Mouse (Mus musculus) frontal cortex, postnatal 25 days (tissue): ENCODE measurements at regions not wholly inside any gene's neighbourhood (a gene's known extent, or its start where the extent isn't known, plus 50 kb on each side); places are given as distances from the start of the nearest gene placed in this dataset.

Experiments
- DNase-seq, 2 experiments: peaks; one replicate each; pipeline ENCODE4 v3.0.0; 2022; ENCODE audit warnings: low spot score in 2 of 2

GRCm38 (mm10) chr7:73269626-73270025 is 105.7 kb upstream of the Rgma start:
- DNase-seq: no peak

DNA sequence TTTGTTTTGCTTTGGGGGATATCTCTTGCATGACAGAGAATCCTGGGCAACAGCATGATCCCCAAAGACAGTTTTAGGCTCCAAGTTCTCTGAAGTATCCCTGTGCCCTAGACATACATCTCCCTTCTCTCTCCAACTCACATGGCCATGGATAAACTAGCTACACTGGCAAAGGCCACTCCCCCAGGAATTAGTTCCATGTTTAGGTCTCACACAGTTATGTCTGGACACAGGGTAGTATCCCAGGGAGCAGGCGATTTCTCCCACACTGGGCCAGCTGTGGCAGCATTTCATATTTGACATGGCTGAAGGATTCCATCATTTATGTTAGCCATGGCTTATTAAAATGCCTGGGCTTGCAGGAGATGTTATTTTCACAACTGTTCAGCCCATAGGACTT is 102.5 kb upstream of the Rgma start:
- DNase-seq: no peak

DNA sequence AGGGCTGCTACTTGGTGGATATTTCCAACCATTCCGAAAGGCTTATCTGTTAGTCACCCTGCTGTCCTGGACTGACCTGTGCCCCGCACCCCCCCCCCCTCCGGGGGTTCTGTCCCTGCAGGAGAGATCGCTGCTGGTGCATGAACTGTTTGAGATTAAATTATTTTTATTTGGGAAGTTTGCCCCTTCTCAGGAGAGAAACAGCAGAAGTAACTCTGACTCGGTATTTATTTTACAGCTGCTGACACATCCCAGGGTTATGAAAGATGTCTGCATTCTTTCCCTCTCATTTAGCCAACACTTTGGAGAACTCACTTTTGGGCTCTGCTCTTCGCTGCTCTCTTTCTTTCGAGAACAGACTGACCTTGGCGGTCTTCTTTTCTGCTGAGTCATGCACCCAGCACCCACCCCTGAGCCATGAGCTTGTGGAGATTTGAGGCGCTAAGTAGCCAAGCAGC is 99.5 kb upstream of the Rgma start:
- no peak for DNase-seq

- no peak for DNase-seq
Observed at GRCm38 (mm10) chr7:73278616-73279015, 96.7 kb upstream of the Rgma start.

GRCm38 (mm10) chr7:73279936-73280445 is 95.3 kb upstream of the Rgma start:
- no peak for DNase-seq

DNA sequence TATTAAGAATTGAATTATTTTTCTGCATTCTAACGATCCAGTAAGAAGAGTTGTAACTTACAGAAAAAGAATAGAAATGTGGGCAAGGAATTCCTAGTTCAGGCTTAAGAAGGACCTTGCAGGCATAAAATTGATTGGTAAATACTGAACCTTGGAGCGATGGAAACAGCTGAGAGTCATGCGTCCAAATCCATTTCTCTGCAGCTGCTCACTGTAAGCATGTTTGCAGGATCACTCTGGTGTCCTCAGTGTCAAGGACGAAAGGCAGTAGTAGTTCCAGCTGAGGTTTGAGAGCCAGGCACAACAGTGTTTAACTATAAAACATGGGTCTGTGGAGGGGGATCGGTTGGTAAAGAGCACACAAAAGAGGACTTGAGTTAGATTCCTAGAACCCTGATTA is 89.1 kb upstream of the Rgma start:
- DNase-seq: no peak

GRCm38 (mm10) chr7:73293337-73293736 is 82.0 kb upstream of the Rgma start:
- DNase-seq: no peak

GRCm38 (mm10) chr7:73294399-73294798 is 80.9 kb upstream of the Rgma start:
- DNase-seq: no peak

DNA sequence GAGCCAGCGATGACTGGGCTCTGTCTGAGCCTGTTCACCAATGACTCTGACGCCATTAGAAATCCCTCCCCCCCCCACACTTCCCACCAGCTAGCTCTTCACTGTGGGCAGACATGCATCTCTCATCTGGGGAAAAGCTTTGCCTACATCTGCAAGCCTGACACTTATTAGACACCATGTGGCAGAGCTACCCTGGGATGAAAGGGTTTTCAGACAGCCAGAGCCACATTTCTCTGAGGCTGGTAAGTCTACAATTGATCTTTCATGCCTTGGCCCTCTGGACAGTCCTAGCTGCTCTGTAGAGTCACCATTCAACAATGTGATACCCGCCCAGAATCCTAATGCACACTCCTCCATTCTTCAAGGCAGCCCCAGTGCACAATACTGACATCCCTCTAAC is 72.8 kb upstream of the Rgma start:
- no peak for DNase-seq

GRCm38 (mm10) chr7:73303818-73304217 is 71.5 kb upstream of the Rgma start:
- DNase-seq: no peak

DNA sequence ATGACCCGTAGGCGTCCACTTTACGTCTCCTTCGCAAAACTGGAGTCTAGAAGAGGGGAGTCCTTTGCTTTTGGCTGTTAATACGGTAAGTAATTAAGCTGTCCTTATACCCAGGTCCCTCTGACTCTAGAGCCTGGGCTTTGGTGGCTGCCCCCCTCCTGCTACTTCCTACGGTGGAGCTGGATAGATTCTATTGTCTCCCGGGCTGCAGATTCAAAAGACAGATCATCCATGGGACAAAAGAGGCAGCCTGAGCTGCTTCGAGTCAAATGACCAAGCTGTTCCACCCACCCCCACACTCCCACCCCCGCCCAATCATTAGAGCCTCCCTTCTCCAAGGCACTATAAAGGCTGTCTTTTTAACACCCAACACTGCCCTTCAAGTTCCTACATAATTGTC is 70.5 kb upstream of the Rgma start:
- DNase-seq: no peak

GRCm38 (mm10) chr7:73305286-73305975 is 69.9 kb upstream of the Rgma start:
- no peak for DNase-seq

GRCm38 (mm10) chr7:73306296-73306695 is 69.0 kb upstream of the Rgma start:
- no peak for DNase-seq

GRCm38 (mm10) chr7:73306728-73307127 is 68.6 kb upstream of the Rgma start:
- no peak for DNase-seq

- no peak for DNase-seq
Observed at GRCm38 (mm10) chr7:73307586-73308490, 67.5 kb upstream of the Rgma start.

DNA sequence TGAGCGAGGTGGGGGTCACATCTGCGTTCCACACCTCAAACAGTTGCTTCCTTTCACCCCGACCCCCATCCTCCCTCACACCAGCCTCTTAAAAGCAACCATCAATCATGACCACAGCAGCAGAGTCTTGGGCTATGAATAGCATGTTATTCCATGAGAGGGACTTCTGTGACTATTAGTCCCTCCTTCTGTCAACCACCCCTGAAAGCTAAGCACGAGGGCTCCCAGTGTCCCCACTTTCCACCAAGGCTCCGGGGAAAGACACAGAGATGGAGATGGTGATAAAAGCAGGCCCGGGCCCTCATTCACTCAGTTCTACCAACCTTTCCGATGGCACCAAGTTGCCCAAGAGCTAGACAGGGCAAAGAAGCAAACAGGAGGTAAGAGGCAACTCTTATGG is 66.3 kb upstream of the Rgma start:
- DNase-seq: no peak

DNA sequence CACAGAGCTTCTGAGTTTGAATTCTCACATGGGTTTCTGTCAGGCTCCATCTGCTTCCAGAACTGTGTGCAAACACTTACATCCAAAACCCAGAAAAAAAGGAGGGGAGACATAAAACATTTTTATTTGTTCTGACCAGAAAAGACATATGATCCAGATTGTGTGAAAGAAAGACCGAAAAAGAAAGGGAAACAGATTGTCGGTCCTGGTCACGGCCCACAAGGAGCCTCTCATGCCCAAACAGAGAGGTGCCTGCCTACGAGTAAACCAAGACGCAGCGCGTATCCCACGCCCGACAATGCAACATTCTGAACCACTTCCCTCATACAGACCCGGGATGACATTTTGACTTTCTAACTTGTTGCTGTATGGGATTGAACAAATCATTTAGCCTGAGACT is 65.3 kb upstream of the Rgma start:
- no peak for DNase-seq

- DNase-seq: no peak
Observed at GRCm38 (mm10) chr7:73310581-73311136, 64.7 kb upstream of the Rgma start.

- DNase-seq: no peak
Observed at GRCm38 (mm10) chr7:73315555-73315954, 59.8 kb upstream of the Rgma start.

GRCm38 (mm10) chr7:73317574-73317973 is 57.7 kb upstream of the Rgma start:
- DNase-seq: no peak

- DNase-seq: no peak
Observed at GRCm38 (mm10) chr7:73319004-73319403, 56.3 kb upstream of the Rgma start.

DNA sequence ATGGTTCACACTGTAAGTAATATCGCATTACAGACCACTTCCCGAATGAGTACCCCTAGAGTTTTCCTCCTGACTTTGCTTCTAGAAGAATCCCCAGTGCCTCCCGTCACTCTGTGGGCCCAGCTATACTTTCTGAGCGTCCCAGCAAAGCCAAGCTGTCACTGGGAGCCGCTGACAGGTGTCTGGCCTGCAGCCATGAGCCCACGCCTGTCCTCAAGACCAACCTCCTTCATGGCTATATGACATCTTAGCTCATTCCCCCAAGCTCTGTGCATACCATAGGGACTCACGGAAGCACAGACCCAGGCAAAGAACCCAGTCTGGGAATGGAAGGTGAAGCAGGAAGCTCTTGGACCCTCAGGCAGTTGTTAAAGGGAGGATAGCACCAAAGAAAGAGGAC is 55.3 kb upstream of the Rgma start:
- DNase-seq: no peak
